Mouse (Mus musculus) stomach, embryonic 14.5 days (tissue): ENCODE results near the gene Mms19. TPM values are rescaled to one million over a fixed set of nuclear protein-coding genes. Genes with fewer than 3 reads are reported as not detected.
"Not testable (repeated sequence)": the region's sequence is repeated elsewhere in the genome, so short reads cannot be mapped to it uniquely, and the experiment has no call there.

ENCODE experiments used
- ATAC-seq: fragments of 200-750 bp; cut with Nextera tagmentation; 2 replicates; pipeline ENCODE4 v1.8.0; 2017; ENCODE audit warnings: low read depth, moderate TSS enrichment; ENCODE audit not compliant: insufficient number of reproducible peaks, insufficient read depth, low FRiP score
- H3K27ac ChIP-seq: fragments of 300-500 bp; sonication (generic); 2 replicates; pipeline ENCODE4 v1.5.1; 2014; ENCODE audit warnings: mild to moderate bottlenecking, low read length, moderate library complexity, mixed read lengths
- H3K27me3 ChIP-seq: fragments of 300-500 bp; sonication (generic); 2 replicates; pipeline ENCODE4 v1.6.1; 2014; ENCODE audit warnings: low read length, control low read depth, mixed read lengths; ENCODE audit not compliant: control insufficient read depth, insufficient read depth
- H3K36me3 ChIP-seq: fragments of 300-500 bp; sonication (generic); 2 replicates; pipeline ENCODE4 v1.6.1; 2014; ENCODE audit warnings: mild to moderate bottlenecking, control low read depth, low read length, moderate library complexity, mixed read lengths; ENCODE audit not compliant: control insufficient read depth, insufficient read depth
- H3K4me1 ChIP-seq: fragments of 300-500 bp; sonication (generic); 2 replicates; pipeline ENCODE4 v1.6.1; 2014; ENCODE audit warnings: low read length, control low read depth, mixed read lengths; ENCODE audit not compliant: control insufficient read depth, insufficient read depth
- H3K4me2 ChIP-seq: fragments of 300-500 bp; sonication (generic); replicated peaks from 2 replicates; pipeline ENCODE4 v1.6.1; 2014; ENCODE audit warnings: low read depth, low read length, control low read depth
- H3K4me3 ChIP-seq: fragments of 300-500 bp; sonication (generic); 2 replicates; pipeline ENCODE4 v1.5.1; 2014; ENCODE audit warnings: low read depth, low read length, control low read depth
- H3K9ac ChIP-seq: fragments of 300-500 bp; sonication (generic); replicated peaks from 2 replicates; pipeline ENCODE4 v1.6.1; 2014; ENCODE audit warnings: low read depth, mild to moderate bottlenecking, control low read depth, low read length, moderate library complexity, mixed read lengths
- H3K9me3 ChIP-seq: fragments of 300-500 bp; sonication (generic); 2 replicates; pipeline ENCODE4 v1.6.1; 2016; ENCODE audit warnings: low read depth, low read length, control low read depth; ENCODE audit not compliant: control insufficient read depth
- WGBS: fragments of 180-500 bp; shearing (Covaris S2); extraction: QIAGEN DNeasy Blood & Tissue Kit; methylation state at CpG from one replicate; pipeline ENCODE4 v1.1.7; 2014; 5-methylcytosine and 5-hydroxymethylcytosine counted together
- polyA plus RNA-seq: library from polyadenylated mRNA; unstranded; fragments of >200 nt; fragmentation: Nextera tagmentation; extraction: Ambion mirVana; gene quantifications from 2 replicates; pipeline ENCODE4 v1.2.1, GENCODE M21; 2014

Gene Mms19
- polyA plus RNA-seq, 1 experiment from 2014 or later, result 37.6 TPM

DNA sequence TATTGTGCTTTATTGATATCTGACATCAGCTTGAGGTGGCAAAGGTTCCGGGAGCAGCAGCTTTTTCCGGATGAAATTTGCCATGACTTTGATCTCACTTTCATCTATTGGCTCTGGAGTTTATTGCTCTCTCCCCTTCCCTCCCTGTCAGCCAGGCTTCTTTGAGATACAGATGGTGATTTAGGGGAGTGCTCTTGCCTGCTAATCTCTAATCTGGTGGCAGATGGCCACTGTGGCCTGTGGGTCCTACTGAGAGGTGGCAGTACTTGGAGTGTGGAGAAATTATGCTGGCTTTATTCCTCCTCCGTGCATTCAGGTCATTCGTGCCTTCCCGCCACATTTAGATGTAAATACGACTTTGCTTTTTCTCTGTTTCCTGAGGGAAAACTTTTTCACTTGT lies 46.8 kb downstream of the Mms19 start:
- Histone ChIP-seq H3K27me3 (no peaks in the 10 kb centered on the region), H3K9me3 (no peaks in the 10 kb centered on the region), H3K4me3 (peak overlapping the region; percentile 96), H3K4me2 (peak overlapping the region; percentile 91), H3K9ac (peak overlapping the region; percentile 69), H3K27ac (no peak overlapping the region), H3K36me3 (peaks cover 25% of the 10 kb centered on the region), H3K4me1 (peaks cover 15% of the 10 kb centered on the region)
- 33% methylated on average over 6 of the region's 6 CpGs for WGBS
- ATAC-seq, result no peak

DNA sequence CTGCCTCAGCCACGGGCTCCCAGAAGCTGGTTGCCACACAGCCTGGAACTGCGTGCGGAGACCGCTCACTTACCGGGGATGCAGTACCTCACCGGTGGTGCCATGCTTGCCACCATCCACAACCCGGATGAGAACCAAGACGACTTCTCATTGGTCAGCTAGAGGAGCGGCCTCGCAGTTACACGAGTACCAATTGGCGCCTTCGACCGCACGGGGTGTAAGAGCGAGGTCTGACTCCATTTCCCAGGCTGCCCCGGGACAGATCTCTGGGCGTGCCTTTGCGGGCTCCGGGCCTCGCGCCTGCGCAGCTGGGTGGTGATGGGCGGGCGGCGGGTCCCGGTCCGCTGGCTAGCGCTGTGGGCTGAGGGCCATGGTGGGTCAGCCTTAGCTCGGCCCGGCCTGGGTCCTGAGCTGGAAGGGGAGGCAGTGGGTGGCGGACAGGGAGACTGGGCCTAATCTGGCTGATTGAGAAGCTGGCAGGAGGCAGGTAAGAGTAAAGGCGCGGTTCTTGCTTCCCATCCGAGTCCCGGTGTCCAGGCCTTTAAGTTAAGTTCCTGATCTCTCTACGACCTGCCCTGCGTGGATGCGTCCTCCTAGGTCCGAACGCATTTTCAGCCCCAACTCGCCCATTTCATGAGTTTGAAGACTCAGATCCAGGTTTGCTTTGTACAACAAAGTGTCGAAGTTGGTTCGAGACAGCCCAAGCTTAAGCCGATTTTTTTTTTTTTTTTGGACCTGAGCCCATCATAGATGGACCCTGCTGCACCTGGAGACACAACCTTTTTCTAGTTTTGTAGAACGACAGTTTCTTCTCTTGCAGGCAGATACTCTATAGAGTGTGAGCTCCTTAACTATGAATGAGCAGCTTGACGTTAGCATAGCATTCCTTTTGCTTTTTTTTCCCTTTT lies 47.5 kb downstream of the Mms19 start, which contains the start of the genes Exosc1 and Zdhhc16:
Exosc1 (minus strand) TSS at position 245 of the 908 bp plus-strand sequence.
Zdhhc16 (plus strand) TSS at position 302 of the 908 bp plus-strand sequence.
- under 1% methylated on average over 47 of the region's 47 CpGs for WGBS
- peak within 1 kb of the TSS; percentile 69 for H3K9ac ChIP-seq
- peak; percentile 100 for ATAC-seq
- no peaks in the 10 kb centered on the region for H3K9me3 ChIP-seq
- peak within 1 kb of the TSS; percentile 96 for H3K4me3 ChIP-seq
- peak within 1 kb of the TSS; percentile 63; the same call in 1 of the 2 replicates for H3K27ac ChIP-seq
- H3K4me2 ChIP-seq, result peak within 1 kb of the TSS; percentile 92
- H3K27me3 ChIP-seq, result no peaks in the 10 kb centered on the region
- peaks cover 15% of the 10 kb centered on the region for H3K4me1 ChIP-seq
- H3K36me3 ChIP-seq, result peaks cover 21% of the 10 kb centered on the region

DNA sequence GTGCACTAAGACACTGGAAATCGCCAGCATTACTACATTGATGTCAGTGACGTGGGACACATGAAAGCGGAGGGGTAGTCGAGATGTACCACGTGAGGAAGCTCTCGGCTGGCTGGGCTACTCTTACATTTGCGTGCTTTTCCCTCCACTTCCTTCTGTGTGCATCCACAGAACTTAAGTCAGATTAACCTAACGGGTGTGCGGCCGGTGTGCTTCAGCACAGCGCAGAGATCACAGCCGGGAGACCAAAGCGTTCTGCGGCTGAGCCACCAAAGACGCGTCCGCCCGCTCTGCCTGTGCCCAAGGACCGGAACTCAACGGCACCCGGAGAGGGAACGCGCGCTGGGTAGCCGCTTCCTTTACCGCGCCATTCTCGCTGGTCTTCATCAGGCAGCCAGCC lies 48.3 kb downstream of the Mms19 start:
- Histone ChIP-seq H3K27ac (peak overlapping the region; percentile 63; the same call in 1 of the 2 replicates), H3K27me3 (no peaks in the 10 kb centered on the region), H3K9ac (peak overlapping the region; percentile 64), H3K4me1 (peaks cover 15% of the 10 kb centered on the region), H3K36me3 (peaks cover 14% of the 10 kb centered on the region), H3K4me2 (peak overlapping the region; percentile 92), H3K9me3 (no peaks in the 10 kb centered on the region), H3K4me3 (peak overlapping the region; percentile 96)
- no peak for ATAC-seq
- under 1% methylated on average over 28 of the region's 28 CpGs for WGBS

DNA sequence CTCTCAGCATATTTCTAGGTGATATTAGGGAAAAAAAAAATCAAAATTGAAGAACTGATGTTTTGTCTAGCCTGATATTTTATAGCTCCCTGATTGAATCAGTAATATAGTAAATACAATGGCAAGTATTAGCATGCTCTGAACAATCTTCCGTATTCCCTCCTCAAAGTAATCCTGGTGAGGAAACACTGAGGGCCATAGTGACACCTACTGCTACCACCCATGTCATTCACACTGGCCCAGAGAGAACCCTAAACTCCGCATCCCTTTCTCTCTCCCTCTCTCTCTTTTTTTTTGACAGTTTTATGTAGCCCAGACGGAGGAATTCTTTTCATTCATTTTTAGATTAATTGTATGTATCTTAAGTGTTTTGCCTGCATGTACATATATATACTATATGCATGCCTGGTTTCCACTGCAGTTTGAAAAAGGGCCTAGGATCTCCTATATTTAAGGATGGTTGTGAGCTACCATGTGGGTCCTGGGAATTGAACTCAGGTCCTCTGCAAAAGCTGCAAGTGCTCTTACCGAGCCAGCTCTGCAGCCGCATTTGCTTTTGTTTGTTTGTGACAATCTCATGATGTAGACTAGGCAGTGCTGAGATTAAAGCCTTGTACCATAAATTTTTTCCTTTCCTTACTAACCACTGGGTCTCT lies 60.4 kb downstream of the Mms19 start:
- no peak for ATAC-seq
- Histone ChIP-seq H3K36me3 (peaks cover 54% of the 10 kb centered on the region), H3K4me1 (no peaks in the 10 kb centered on the region), H3K4me2 (no peak overlapping the region), H3K27ac (no peak overlapping the region), H3K27me3 (no peaks in the 10 kb centered on the region), H3K9ac (no peak overlapping the region), H3K4me3 (no peak overlapping the region), H3K9me3 (no peaks in the 10 kb centered on the region)
- 72% methylated on average over 5 of the region's 5 CpGs for WGBS

DNA sequence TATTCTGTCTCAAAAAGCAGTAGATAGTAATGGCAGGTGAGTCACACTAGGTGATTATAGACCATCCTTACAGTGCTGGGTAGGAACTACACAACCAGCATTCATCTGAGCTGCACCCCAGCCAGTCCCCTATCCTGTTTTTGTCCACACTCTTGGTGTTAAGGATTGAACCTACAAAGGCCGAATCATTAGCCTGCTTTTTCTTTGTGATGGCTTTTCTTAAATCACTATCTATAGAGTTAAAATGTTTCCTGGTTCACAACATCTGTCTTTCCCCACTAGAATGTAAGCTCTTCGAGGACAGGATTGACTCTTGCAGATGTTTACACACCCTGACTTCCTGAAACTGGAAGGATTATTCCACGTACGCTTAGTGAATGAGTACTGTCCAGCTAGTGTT lies 61.5 kb downstream of the Mms19 start:
- Histone ChIP-seq H3K27ac (no peak overlapping the region), H3K27me3 (no peaks in the 10 kb centered on the region), H3K9me3 (no peaks in the 10 kb centered on the region), H3K4me2 (no peak overlapping the region), H3K9ac (no peak overlapping the region), H3K4me3 (no peak overlapping the region), H3K4me1 (no peaks in the 10 kb centered on the region), H3K36me3 (peaks cover 59% of the 10 kb centered on the region)
- WGBS, result 72% methylated on average over 4 of the region's 4 CpGs
- no peak for ATAC-seq

DNA sequence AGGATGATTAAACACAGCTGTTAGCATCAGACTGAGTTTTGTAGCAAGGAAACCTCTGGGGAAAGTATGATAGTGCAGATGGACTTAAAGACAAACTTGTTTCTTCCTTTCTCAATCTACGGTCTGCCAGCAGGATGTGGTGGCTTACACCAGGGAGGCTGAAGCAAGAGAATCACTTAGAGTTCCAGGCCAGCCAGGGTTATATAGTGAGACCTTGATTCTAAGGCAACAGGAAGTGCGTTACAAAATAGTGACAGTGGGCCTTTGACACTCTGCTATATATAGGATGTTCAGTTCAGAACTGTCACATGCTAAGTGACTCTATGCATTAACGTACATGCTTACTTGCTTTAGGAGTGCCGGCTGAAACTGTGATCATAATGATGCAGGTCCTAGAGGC lies 64.1 kb downstream of the Mms19 start:
- Histone ChIP-seq H3K9me3 (no peaks in the 10 kb centered on the region), H3K4me1 (peaks cover 14% of the 10 kb centered on the region; the same call in 1 of the 2 replicates), H3K4me3 (no peak overlapping the region), H3K4me2 (no peak overlapping the region), H3K9ac (no peak overlapping the region), H3K27me3 (no peaks in the 10 kb centered on the region), H3K36me3 (peaks cover 43% of the 10 kb centered on the region), H3K27ac (no peak overlapping the region)
- ATAC-seq, result no peak
- 81% methylated on average over 4 of the region's 4 CpGs for WGBS

DNA sequence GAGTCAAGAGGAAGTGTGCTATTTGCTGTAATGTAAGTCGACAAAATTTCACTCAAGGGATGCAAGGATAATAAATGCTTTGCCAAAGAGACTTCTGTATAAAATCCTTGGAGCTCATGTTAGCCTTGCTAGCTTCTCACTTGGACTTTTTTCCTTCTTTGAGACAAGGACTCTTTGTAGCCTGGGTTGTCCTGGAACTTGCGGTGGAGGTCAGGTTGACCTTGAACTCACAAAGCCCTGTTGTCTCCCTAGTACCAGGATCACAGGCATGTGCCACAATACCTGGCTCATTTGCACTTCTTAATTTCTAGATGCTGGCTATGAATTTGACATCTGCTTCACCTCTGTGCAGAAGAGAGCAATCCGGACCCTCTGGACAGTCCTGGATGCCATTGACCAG lies 65.7 kb downstream of the Mms19 start:
- Histone ChIP-seq H3K9me3 (no peaks in the 10 kb centered on the region), H3K9ac (no peak overlapping the region), H3K4me1 (peaks cover 14% of the 10 kb centered on the region; the same call in 1 of the 2 replicates), H3K36me3 (peaks cover 39% of the 10 kb centered on the region), H3K4me2 (no peak overlapping the region), H3K27me3 (no peaks in the 10 kb centered on the region), H3K4me3 (no peak overlapping the region), H3K27ac (no peak overlapping the region)
- ATAC-seq, result no peak
- WGBS, result 84% methylated on average over 3 of the region's 3 CpGs

DNA sequence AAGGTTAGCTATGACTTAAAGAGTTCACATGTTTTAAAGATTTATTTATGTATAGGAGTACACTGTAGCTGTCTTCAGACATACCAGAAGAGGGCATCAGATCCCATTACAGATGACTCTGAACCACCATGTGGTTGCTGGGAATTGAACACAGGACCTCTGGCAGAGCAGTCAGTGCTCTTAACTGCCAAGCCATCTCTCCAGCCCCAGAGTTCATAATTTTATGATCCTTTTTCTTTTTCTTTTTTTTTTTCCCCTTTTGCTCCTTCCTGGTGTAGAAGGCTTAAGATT lies 66.4 kb downstream of the Mms19 start:
- not testable (repeated sequence) for ATAC-seq, H3K9ac ChIP-seq, H3K27ac ChIP-seq, H3K4me2 ChIP-seq, H3K27me3 ChIP-seq, H3K9me3 ChIP-seq, H3K4me3 ChIP-seq
- Histone ChIP-seq H3K4me1 (peaks cover 14% of the 10 kb centered on the region; the same call in 1 of the 2 replicates), H3K36me3 (peaks cover 34% of the 10 kb centered on the region)
